Mouse (Mus musculus) layer of hippocampus, postnatal 25 days (tissue): ENCODE results near the gene Nae1. TPM values are rescaled to one million over a fixed set of nuclear protein-coding genes. Genes with fewer than 3 reads are reported as not detected.
"Not testable (repeated sequence)": the region's sequence is repeated elsewhere in the genome, so short reads cannot be mapped to it uniquely, and the experiment has no call there.

Experiments
- DNase-seq, 2 experiments: peaks; one replicate each; pipeline ENCODE4 v3.0.0; 2022; ENCODE audit warnings: mixed read lengths in 2 of 2, low spot score in 1 of 2; ENCODE audit errors: extremely low spot score in 1 of 2
- total RNA-seq, 2 experiments: library from RNA; stranded (reverse); gene quantifications; 2 replicates each; pipeline ENCODE4 v1.2.3; 2021

Gene Nae1
- total RNA-seq, result 10 to 100 TPM; 44.3 to 46.9 TPM

DNA sequence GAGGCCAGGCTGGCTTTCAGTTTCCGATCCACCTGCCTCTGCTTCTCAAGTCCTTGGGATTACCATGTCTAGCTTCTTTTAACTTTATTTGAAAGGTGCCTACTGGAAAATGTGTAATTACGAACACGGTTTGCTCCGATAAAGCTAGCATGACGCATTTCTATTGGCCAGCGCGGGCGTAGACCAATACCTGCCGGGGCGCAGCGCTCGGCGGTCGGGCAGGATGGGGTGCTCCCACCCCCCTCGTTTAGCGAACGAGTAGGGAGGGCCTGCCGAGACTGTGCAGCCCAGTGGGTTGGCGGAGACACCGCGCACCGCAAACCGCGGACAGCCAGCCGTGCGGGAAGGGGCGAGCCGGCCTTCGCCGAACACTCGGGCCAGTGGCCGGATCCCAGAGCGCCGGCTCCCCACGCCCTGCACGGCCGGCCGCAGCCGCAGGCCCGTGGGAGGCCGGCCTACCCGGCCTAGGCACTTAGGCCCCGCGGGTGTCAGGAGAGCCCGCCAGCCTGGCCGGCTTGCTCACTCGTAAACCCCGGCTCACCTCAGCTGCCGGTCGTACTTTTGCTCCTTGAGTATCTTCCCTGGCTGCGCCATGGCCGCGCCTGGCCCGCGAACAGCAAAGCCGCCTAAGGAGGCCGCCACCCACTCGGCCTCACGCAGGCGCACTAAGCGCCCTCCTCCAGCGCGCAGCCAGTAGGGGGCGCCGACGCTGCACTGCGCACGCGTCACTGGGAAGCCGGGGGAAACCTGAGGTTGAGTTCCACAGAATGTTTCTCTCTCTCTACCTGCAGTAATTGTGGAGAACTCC is at the start of gene Nae1, which contains the start of gene Car7:
TSS of gene Nae1 (minus strand) at position 667 of the 808 bp plus-strand sequence.
TSS of gene Car7 (plus strand) at position 719 of the 808 bp plus-strand sequence.
- peak; percentile 94 to 95 for DNase-seq

DNA sequence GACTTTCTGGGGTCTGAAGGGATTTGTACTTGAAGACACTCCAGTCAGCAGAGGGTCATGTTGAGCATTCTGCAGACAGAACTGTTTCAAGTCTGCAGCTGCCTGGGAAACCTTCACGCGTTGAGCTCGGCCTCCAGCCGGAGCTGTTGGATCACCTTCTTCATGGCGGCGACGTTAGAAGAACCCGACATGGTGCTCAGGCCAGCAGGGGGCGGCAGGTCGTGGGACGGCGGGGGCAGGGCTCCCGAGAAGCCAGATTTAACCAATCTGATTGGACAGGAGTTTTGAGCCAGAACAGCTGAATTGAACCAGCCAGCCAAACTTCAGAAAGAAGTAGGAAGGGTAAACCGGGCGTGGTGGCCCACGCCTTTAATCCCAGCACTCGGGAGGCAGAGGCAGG is 43.2 kb upstream of the Nae1 start:
- not testable (repeated sequence) for DNase-seq

DNA sequence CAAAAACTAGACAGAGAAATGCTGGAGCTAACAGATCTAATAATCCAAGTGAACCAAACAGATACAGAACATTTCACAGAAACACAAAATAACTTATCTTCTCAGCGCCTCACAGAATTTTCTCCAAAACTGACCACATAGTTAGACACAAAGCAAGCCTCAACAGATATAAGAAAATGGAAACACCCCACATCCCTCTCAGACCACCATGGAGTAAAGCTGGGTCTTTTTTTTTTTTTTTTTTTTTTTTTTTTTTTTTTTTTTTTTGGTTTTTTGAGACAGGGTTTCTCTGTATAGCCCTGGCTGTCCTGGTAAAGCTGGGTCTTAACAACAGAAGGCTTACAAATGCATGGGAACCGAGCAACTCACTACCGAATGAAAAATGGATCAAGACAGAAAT is 42.4 kb upstream of the Nae1 start:
- DNase-seq, result no peak

DNA sequence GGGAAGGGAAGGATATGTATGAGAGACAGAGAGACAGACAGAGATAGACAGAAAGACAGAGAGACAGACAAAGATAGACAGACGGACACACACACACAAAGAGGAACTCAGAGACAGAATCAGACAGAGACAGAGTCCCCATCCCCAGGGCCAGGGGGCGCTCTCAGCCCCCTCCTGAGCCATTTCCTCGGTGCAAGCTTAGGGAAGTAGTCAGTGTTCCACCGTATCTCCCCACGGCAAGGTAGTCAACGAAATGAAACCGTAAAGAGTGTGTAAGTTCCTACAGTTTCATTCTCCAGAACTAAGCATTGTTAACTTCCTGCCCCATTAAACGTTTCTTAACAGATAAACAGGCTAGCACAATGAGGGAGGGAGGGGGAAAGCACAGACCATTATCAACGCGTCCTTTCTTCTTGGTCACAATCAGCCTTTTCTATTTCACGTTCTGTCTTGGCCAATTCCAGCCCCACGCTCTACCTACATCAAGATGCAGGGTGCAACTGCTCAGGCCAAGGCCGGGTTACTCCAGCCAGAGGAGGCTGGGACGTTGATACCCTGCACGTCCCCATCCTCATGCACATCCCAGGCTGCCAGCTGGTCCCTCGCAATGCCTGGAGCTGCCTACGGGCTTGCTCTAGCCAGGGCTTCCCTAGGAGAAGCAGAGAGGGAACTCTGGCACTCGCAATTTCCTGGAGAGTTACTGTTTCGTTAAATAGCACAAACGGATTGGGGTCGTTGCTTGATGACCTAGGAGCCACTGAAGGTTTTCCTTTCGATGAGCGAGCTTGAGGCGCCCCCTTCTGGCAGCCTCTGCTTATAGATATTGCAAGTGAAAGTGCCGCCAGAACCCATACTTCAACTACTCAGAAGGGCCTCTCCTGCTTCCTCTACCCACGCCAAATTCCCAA is 36.3 kb upstream of the Nae1 start:
- DNase-seq, result peak; percentile 78 to 91

DNA sequence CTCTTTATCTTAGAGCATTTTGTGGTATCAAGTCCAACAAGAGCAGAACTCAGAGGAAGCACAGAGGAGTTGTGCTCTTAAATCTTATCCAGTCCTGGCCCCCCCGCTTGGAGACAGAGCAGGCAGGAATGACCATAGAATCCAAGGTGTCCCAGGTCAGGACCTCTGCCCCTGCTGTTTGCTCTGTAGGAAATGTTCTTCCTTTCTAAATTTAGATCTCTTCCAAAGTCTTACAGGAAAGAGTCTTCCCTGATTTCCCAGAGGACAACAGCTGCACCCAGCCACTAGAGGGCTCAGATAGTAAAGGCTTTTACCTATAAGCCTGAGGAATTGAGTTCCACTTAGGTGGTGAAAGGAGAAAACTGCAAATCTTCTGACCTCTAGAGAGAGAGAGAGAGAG is 35.1 kb upstream of the Nae1 start:
- DNase-seq, result no peak

DNA sequence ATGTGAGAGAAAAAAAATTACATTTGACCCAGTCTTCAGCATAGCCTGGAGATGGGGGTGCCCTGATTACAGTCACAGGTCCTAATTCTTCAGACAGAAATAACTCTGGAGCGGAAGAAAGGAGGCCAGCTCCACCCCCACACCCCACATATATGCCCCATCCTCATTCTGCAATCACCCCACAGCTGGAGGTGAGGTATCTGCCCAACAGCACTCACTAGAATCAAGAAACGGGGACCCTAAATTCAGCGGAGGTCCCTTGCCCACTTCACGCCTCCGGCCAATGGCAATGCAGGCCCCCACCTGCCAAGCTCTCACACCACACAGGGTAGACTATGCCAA is 31.0 kb upstream of the Nae1 start:
- no peak for DNase-seq

DNA sequence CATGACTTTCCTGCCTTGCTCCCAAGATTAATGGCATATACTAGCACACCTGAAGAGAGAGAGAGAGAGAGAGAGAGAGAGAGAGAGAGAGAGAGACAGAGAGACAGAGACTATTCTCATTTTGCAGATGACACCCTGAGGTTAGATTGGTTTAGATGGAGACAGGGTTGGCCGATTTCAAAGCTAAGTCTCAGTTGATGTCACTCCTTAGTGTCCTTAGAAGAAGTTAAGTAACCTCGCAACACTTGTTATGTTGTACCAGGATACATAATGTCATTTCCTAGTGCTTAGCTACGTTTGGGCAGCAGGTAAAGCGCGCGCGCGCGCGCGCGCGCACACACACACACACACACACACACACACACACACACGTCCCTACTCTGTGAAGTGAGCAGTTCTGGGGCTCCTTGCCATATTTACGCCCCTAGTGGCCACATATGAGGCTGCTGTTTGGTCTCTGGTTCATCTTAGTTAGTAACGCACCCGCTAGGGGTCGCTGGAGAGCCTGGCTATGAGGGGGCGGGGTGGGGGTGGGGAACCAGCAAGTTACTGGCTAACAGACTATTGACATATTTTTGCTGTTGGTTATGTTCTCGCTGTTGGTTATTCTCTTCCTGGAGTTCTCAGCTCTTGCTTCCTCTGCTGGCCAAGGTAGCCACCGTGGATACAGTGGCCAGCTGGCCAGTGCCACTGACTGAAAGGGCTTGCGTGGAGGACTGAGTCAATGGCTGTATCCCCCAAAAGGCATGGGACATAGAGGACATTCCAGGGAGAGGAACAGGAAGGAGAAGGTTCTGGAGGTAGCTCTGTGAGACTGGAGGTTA is 30.4 kb upstream of the Nae1 start:
- peak; percentile 65 to 86 for DNase-seq

DNA sequence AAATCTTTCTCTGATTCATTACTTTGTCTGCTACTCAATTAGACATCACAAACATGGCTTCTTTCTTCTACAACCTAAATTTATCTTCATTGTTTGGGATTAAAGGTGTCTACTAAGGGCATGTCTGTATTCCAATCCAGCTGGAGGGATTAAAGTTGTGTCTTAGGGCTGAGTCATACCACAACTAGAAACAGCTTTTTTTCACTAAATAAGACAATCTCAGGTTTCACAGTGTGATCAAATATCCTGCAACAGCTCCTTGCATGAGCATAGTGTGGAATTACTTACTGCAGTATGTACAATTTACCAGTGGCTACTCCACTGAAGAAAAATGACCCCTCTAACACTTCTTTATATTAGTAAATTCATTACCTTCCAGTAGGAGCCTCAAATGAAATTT is 26.3 kb upstream of the Nae1 start:
- DNase-seq, result no peak

DNA sequence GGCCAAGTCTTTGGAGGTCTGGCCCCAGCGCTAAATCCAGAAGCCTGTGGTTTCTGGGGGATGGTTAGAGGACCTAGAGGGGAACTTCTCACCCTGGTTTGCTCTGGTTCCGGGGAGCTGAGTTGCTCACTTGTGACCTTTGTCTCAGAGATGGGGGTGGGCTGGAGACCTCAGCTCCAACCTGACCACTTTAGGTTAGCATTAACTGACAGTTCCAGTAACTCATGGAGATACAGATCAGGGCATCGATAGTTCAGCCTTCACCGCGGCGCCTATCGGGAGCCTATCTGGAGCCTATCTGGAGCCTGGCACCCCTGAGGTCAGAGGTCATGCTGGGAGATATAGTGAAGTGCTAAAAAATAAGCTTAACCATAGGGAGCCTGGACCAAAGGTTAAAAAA is 22.8 kb upstream of the Nae1 start:
- no peak for DNase-seq

DNA sequence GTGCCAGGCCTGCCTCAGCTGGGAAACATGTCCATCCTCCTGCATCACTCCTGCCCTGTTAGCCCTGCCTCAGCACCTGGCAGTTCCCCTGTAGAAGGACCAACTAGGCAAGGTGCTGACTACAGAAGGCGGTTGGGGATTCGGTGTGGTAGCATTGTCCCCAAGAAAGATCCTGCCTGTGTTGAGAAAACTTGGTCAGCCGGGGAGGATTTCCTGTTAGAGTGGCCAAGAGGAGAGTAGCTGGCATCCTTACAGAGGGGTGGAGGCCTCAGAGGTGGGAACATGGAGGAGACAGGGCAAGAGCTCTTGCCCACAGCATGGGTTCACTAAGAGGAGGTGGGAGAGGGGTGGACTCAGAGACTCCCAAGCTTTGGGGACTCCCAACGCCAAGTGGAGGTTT is 20.8 kb upstream of the Nae1 start:
- no peak for DNase-seq

DNA sequence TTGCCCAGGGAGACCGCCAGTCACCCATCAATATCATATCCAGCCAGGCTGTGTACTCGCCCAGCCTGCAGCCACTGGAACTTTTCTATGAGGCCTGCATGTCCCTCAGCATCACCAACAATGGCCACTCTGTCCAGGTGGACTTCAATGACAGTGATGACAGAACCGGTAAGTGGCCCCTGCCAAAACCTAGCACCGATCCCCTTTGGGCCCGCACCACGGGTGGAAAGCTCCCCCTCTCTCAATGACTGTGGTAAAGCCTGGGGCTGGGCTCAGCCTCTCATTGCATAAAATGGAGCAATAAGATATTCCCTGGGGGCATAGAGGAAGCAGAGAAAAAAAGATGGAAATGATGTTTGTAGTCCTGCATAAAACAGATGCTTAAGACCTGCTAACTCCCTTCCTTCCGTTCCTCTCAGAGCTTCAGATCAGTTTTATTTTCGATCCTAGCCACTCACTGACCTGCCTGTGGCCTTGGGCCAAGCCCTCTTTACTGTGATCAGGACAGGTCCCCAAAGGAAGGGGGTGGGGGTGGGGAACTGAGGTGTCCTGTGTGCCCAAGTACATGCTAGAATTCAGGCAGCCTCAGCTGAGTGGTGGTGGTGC is 9.1 kb upstream of the Nae1 start:
- no peak for DNase-seq

DNA sequence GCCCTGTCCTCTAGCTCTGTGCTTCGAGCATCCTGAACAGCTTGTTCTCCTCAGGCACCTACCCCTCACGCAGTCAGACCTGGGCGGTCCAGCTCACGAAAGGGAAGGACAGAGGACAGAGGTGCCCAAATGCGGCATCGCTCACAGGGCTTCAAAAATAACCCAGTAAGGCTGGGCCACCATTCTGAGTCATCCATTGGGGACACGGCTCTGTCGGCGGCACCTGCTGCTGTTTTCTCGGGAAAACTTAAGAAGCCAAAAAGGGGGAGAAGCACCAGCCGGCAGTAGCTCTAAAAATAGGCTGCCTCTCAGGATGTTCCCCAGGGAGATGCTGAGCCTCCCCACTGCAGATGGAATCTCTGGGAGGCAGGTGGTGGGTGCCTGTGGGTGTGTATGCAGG is 7.7 kb upstream of the Nae1 start:
- no peak for DNase-seq

DNA sequence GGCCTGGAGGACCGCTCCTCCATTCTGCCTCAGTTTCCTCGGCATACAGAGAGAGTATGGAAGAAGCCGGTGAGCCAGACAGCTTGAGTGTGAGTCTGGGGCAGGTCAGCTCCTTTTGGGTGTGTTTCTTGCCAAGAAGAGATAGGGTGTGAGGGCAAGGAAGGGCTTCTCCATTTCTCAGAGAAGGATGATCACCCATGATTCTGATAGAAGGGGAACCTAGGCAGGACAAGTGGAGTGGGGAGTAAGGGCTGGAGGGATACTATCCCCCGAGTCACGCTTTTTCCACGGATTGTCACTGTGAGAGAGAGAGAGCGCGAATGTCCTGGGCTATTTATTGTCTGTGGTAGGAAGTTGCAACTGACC is 7.1 kb upstream of the Nae1 start:
- no peak for DNase-seq

DNA sequence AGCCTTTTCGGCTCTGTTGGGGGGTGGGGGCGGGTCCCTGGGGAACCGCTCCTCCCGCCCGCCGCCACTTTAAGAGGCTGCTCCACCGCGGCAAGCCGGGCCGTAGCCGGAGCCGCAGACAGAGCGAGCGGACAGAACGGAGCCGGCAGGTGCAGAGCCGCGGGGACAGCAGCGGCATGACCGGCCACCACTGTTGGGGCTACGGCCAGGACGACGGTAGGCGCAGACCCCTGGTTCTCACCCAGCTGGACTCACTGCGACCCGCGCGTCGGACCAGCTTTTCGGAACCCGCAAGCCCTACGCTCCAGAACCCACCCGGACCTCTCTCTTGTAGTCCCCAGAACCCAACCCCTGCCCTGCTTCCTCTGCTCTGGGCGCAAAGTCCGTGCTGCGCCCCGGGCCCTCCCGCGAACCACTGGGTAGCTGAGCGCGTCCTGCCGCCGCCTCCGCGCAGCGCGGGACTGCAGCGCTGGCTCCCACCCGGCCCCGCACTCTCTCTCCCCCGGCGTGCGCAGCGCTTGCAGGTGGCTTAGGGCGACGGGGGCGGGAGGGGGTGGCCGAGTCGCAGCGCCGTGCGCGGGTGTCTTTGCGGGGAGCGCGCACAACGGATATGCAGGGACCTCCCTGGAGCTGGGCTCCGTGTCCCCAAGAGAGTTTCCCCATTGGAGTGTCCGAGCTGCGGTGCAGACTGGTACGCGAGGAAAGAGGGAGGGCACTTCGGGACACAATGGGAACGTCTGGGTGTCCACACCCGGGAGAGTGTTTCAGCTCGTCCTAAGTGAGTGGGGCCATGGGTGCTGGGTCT is 6.5 kb upstream of the Nae1 start:
- peak in 1 of 2 experiments; percentile 23 for DNase-seq

DNA sequence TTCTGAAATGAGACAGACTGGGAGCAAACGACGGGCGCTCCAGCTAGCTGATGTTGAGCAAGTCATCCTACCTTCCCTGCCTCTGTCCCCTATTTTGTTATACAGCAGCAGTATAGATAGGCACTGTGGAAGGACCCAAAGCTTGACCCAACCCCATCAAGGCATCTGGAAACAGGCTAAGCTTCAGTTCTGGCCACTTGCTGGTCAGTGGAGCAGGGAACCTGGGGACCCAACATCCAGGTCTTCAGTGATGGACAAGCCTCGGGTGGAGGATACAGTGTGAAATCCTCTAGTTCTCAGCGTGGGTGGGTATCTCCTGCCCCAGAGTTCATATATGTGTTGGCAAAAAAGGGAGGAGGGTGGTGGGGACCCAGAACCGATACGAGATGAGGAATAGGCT is 5.8 kb upstream of the Nae1 start:
- DNase-seq, result no peak

DNA sequence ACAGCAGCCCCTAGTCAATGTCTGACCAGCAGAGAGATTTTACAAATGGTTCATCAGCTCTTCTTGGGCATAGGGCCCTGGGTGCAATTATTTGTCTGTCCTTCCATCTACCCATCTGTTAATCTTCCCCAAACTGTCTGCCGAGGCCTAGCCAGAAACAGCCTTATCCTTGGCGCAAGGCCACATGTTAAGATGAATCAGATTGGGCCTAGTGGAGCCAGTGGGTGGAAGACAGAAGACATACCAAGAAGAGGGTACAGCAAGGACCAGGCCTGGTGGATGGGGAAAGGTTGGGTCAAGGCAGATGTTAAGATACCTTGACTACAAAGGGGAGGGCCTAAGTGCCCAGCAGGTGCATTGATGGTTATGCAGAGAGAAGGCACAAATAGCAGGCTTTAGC is 5.1 kb upstream of the Nae1 start:
- no peak for DNase-seq

DNA sequence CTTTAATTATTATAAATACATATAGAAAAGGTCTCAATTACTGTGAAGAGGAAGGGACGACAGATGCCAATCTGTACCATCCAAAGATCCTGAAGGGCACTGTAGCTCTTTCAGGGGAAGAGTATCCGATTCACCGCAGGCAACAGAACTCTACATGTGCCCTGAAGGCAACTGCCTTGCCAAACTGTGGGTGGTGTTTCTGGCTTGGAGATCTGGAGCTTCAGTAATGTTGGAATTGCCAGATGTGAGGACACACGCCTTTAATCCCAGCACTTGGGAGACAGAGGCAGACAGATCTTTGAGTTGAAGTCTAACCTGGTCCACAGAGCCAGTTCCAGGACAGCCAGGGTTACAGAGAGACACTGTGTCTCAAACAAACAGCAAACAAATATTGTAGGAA is 4.5 kb upstream of the Nae1 start:
- DNase-seq, result no peak

DNA sequence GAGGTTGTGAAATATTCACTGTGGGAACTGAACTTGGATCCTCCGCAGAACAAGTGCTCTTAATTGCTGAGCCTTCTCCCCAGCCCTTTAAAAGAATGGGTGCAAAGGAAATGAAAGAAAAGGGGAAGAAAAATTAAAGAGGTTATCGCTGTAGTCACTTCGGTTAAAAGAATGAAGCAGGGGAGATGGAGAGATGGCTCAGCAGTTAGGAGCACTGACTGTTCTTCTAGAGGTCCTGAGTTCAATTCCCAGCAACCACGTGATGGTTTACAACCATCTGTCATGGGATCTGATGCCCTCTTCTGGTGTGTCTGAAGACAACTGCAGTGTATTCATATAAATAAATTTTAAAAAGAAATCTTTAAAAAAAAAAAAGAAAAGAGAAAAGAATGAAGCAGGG is 1.6 kb upstream of the Nae1 start:
- DNase-seq, result no peak

DNA sequence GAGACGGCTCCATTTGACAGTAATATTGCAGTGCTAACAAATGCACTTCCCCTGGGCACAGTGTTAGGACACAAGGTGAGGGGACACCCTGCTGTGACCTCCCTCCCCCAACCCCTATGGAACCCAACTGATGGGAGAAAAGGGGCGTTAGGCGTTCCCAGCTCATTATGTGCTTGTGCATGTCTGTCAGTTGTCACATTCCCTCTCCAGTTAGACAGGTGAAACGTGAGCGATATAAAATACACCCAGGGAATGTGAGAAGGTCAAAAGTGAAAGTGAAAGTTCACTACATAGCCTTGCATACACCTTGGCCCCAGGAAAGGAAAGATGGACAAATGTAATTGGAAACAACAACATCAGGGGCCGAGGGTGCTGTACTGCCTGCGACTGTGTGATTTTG is 941 bp upstream of the Nae1 start:
- DNase-seq, result no peak

DNA sequence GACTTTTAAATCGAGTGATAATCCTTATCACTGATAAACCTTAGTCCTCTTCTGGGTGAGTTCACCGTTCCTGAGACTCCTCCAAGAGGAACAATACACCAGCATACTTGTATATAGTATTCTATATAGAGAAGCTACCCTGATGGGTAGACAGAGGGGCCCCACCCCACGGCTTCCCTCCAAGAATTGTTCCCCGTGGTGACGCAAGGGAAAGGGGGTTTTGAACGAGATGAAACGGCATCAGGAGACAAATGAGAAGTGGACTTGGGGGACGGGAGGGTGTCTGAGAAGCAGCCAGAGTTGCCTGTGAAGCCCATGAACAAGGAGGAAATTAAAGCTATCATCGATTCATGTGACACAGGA is 323 bp upstream of the Nae1 start:
- DNase-seq, result peak; percentile 27 to 31
